16 mouse cellular contexts compared by ENCODE assay signal in genomic region chr4:155170614-155171212, GRCm38 (mm10). TPM values are rescaled to one million over a fixed set of nuclear protein-coding genes. Genes with fewer than 3 reads are reported as not detected.
DNase-seq lines count a peak whose midpoint lies in the region; ATAC-seq and TF ChIP-seq lines count a peak whose summit lies in the region.
"Had no signal": no experiment of that assay in that cellular context is flagged by ENCODE, and none has a peak within 500 bp of the region (broad histone marks: within the 10 kb centered on the region; RNA-seq: fewer than 3 reads in every experiment).

No protein-coding gene starts in this region.

- peak overlapping the region; percentile 92 for H3K27ac ChIP-seq in heart, postnatal 0 days (ENCODE audit: low read depth)
- 0 out of 2 replicates have a peak overlapping the region, but pooled peaks have one; percentile 0 for H3K27ac ChIP-seq in liver, postnatal 0 days (ENCODE audit: low read depth)
- H3K27ac ChIP-seq in liver, embryonic 11.5 days (ENCODE audit: low read depth, low read length): no peak overlapping the region
- peak overlapping the region; percentile 87 for H3K27ac ChIP-seq in CH12.LX (ENCODE audit: insufficient read depth, low read depth)
- 0 out of 2 replicates have a peak overlapping the region, but pooled peaks have one; percentile 31 for H3K27ac ChIP-seq in embryonic facial prominence, embryonic 15.5 days (replicated peaks)
- H3K27ac ChIP-seq: embryonic facial prominence, embryonic 13.5 days; intestine, embryonic 15.5 days; midbrain, embryonic 12.5 days had no signal

- TF ChIP-seq CTCF in heart, postnatal 0 days (IDR thresholded peaks at IDR 0.05; ENCODE audit: low read depth): no peak
- no peak for TF ChIP-seq CTCF in liver, postnatal 0 days (IDR thresholded peaks at IDR 0.05; ENCODE audit: low read depth)
- no peak for TF ChIP-seq CTCF in CH12.LX (conservative IDR thresholded peaks at IDR 0.05 in 1 of 2, IDR thresholded peaks at IDR 0.05 in 1 of 2; ENCODE audit: low read depth in 2 of 2, low read length in 2 of 2)

- no peak for TF ChIP-seq POLR2A in CH12.LX (IDR thresholded peaks at IDR 0.05; ENCODE audit: low read depth, low read length)

- H3K79me2 ChIP-seq in CH12.LX (replicated peaks; ENCODE audit: control insufficient read depth, extremely low read depth, insufficient read depth, poor library complexity, severe bottlenecking): peaks cover 76% of the 10 kb centered on the region

- no peak for TF ChIP-seq EP300 in heart, postnatal 0 days (IDR thresholded peaks at IDR 0.05; ENCODE audit: low read depth)
- TF ChIP-seq EP300 in liver, postnatal 0 days (IDR thresholded peaks at IDR 0.05; ENCODE audit: low read depth): no peak
- peak; percentile 89 for TF ChIP-seq EP300 in CH12.LX (IDR thresholded peaks at IDR 0.05; ENCODE audit: low read length)

- DNase-seq in heart, postnatal 0 days (ENCODE audit: low spot score): no peak
- no peak for DNase-seq in heart, adult 11 months
- no peak for DNase-seq in liver, postnatal 0 days
- no peak for DNase-seq in liver, embryonic 11.5 days (ENCODE audit: low spot score)
- peak; percentile 61 for DNase-seq in CH12.LX (ENCODE audit: extremely low read depth)
- DNase-seq in MN1 (ENCODE audit: low spot score): no peak
- no peak for DNase-seq in frontal cortex, adult 2 months (ENCODE audit: extremely low spot score in 1 of 2, low spot score in 1 of 2)
- DNase-seq: adrenal gland, adult 2 months; gastrocnemius, postnatal 10 days; lung, adult 2 months; thymus, adult 2 months had no signal

- H3K4me1 ChIP-seq in heart, postnatal 0 days (ENCODE audit: control insufficient read depth, insufficient read depth): peaks cover 74% of the 10 kb centered on the region
- peaks cover 25% of the 10 kb centered on the region for H3K4me1 ChIP-seq in liver, postnatal 0 days (ENCODE audit: insufficient read depth)
- H3K4me1 ChIP-seq in liver, embryonic 11.5 days (replicated peaks; ENCODE audit: control insufficient read depth, insufficient read depth, low read length): peaks cover 31% of the 10 kb centered on the region
- H3K4me1 ChIP-seq in CH12.LX (ENCODE audit: control insufficient read depth in 1 of 2, insufficient read depth in 2 of 2): peaks cover 33 to 94% of the 10 kb centered on the region in 2 experiments
- peaks cover 88% of the 10 kb centered on the region for H3K4me1 ChIP-seq in embryonic facial prominence, embryonic 15.5 days

- in situ Hi-C loops in CH12.LX (cut with MboI; ENCODE audit: low pct_ligation_motif_present, low pct_unique_long_range_greater_than_20kb, low sequenced_read_pairs): no loop called here

- H3K27me3 ChIP-seq in heart, postnatal 0 days (ENCODE audit: control insufficient read depth, insufficient read depth, low read length): no peaks in the 10 kb centered on the region
- no peaks in the 10 kb centered on the region for H3K27me3 ChIP-seq in liver, postnatal 0 days (ENCODE audit: insufficient read depth, low read length)
- H3K27me3 ChIP-seq in liver, embryonic 11.5 days (replicated peaks; ENCODE audit: control insufficient read depth, insufficient read depth, low read length): no peaks in the 10 kb centered on the region
- no peaks in the 10 kb centered on the region for H3K27me3 ChIP-seq in CH12.LX (replicated peaks)
- no peaks in the 10 kb centered on the region for H3K27me3 ChIP-seq in embryonic facial prominence, embryonic 15.5 days
- H3K27me3 ChIP-seq: embryonic facial prominence, embryonic 13.5 days; forebrain, embryonic 15.5 days; intestine, embryonic 15.5 days; midbrain, embryonic 12.5 days had no signal

- dilution Hi-C loops in CH12.LX (cut with MboI; ENCODE audit: extremely low pct_ligation_motif_present, extremely low pct_unique_long_range_greater_than_20kb, low sequenced_read_pairs): no loop called here

- H3K36me3 ChIP-seq in heart, postnatal 0 days (replicated peaks; ENCODE audit: control insufficient read depth, insufficient read depth, low read length): no peaks in the 10 kb centered on the region
- H3K36me3 ChIP-seq in liver, postnatal 0 days (replicated peaks; ENCODE audit: insufficient read depth, low read length): no peaks in the 10 kb centered on the region
- H3K36me3 ChIP-seq in liver, embryonic 11.5 days (ENCODE audit: control insufficient read depth, insufficient read depth, low read length): no peaks in the 10 kb centered on the region
- H3K36me3 ChIP-seq in CH12.LX (replicated peaks in 1 of 2; ENCODE audit: control insufficient read depth in 1 of 2, insufficient read depth in 1 of 2, low read length in 1 of 2): peaks cover 0 to 26% of the 10 kb centered on the region in 2 experiments
- H3K36me3 ChIP-seq in embryonic facial prominence, embryonic 15.5 days: peaks cover 3% of the 10 kb centered on the region; the same call in 1 of the 2 replicates
- H3K36me3 ChIP-seq: forebrain, embryonic 15.5 days; intestine, embryonic 15.5 days; midbrain, embryonic 12.5 days had no signal

- no peak for TF ChIP-seq RAD21 in CH12.LX (IDR thresholded peaks at IDR 0.05; ENCODE audit: low read depth, low read length)

- H3K4me2 ChIP-seq in heart, postnatal 0 days (ENCODE audit: low read depth, low read length): no peak overlapping the region
- no peak overlapping the region for H3K4me2 ChIP-seq in liver, postnatal 0 days (ENCODE audit: low read depth, low read length)
- H3K4me2 ChIP-seq in liver, embryonic 11.5 days: no peak overlapping the region
- H3K4me2 ChIP-seq in CH12.LX (ENCODE audit: insufficient read depth, low read depth, poor library complexity, severe bottlenecking): peak overlapping the region; percentile 74
- no peak overlapping the region for H3K4me2 ChIP-seq in embryonic facial prominence, embryonic 15.5 days (replicated peaks)
- H3K4me2 ChIP-seq: embryonic facial prominence, embryonic 13.5 days; forebrain, embryonic 15.5 days; intestine, embryonic 15.5 days; midbrain, embryonic 12.5 days had no signal

- no peaks in the 10 kb centered on the region for H3K9me3 ChIP-seq in heart, postnatal 0 days (replicated peaks; ENCODE audit: control insufficient read depth, low read length)
- H3K9me3 ChIP-seq in liver, postnatal 0 days (ENCODE audit: low read length): no peaks in the 10 kb centered on the region
- H3K9me3 ChIP-seq in liver, embryonic 11.5 days (ENCODE audit: control insufficient read depth, low read length): no peaks in the 10 kb centered on the region
- no peaks in the 10 kb centered on the region for H3K9me3 ChIP-seq in CH12.LX (replicated peaks; ENCODE audit: low read length)
- H3K9me3 ChIP-seq in embryonic facial prominence, embryonic 15.5 days (replicated peaks): no peaks in the 10 kb centered on the region
- H3K9me3 ChIP-seq: embryonic facial prominence, embryonic 13.5 days; forebrain, embryonic 15.5 days; intestine, embryonic 15.5 days; midbrain, embryonic 12.5 days had no signal

- ATAC-seq in heart, postnatal 0 days (ENCODE audit: insufficient read depth, low read depth): no peak
- no peak for ATAC-seq in liver, postnatal 0 days
- no peak for ATAC-seq in liver, embryonic 11.5 days (replicated peaks; ENCODE audit: low FRiP score)
- ATAC-seq in embryonic facial prominence, embryonic 15.5 days (ENCODE audit: insufficient number of reproducible peaks, low FRiP score, low TSS enrichment, low read depth): no peak
- ATAC-seq: forebrain, embryonic 15.5 days; intestine, embryonic 15.5 days had no signal

- no peak overlapping the region for H3K4me3 ChIP-seq in heart, postnatal 0 days (ENCODE audit: low read depth, low read length)
- no peak overlapping the region for H3K4me3 ChIP-seq in liver, postnatal 0 days (ENCODE audit: low read depth, low read length)
- H3K4me3 ChIP-seq in liver, embryonic 11.5 days (ENCODE audit: low read depth, low read length): no peak overlapping the region
- peak overlapping the region; percentile 39 to 44 (median 39) for H3K4me3 ChIP-seq in CH12.LX (replicated peaks in 1 of 3; ENCODE audit: low read depth in 2 of 3, low read length in 2 of 3, poor library complexity in 1 of 3)
- no peak overlapping the region for H3K4me3 ChIP-seq in embryonic facial prominence, embryonic 15.5 days (replicated peaks)
- H3K4me3 ChIP-seq: embryonic facial prominence, embryonic 13.5 days; forebrain, embryonic 15.5 days; intestine, embryonic 15.5 days; midbrain, embryonic 12.5 days had no signal

- 49% methylated on average over 8 of the region's 8 CpGs for WGBS in heart, postnatal 0 days
- 63% methylated on average over 8 of the region's 8 CpGs for WGBS in liver, postnatal 0 days (ENCODE audit: insufficient replicate concordance)
- 77% methylated on average over 8 of the region's 8 CpGs for WGBS in liver, embryonic 11.5 days
- 69% methylated on average over 8 of the region's 8 CpGs for WGBS in embryonic facial prominence, embryonic 15.5 days

- no peak overlapping the region for H3K9ac ChIP-seq in heart, postnatal 0 days (replicated peaks; ENCODE audit: low read depth, low read length)
- H3K9ac ChIP-seq in liver, postnatal 0 days (replicated peaks): no peak overlapping the region
- no peak overlapping the region for H3K9ac ChIP-seq in liver, embryonic 11.5 days (ENCODE audit: low read depth, low read length)
- peak overlapping the region; percentile 43 for H3K9ac ChIP-seq in CH12.LX (ENCODE audit: insufficient read depth, low read depth)
- no peak overlapping the region for H3K9ac ChIP-seq in embryonic facial prominence, embryonic 15.5 days
- H3K9ac ChIP-seq: embryonic facial prominence, embryonic 13.5 days; forebrain, embryonic 15.5 days; intestine, embryonic 15.5 days; midbrain, embryonic 12.5 days had no signal

TF ChIP-seq in CH12.LX, 34 proteins besides CTCF, POLR2A, EP300 and RAD21 (continues in another document):
- TF ChIP-seq BHLHE40 (IDR thresholded peaks at IDR 0.05; ENCODE audit: low read depth, low read length): peak; percentile 82
- no peak for TF ChIP-seq ZC3H11A (IDR thresholded peaks at IDR 0.05; ENCODE audit: low read depth, low read length)
- peak; percentile 71; the same call in 1 of the 2 replicates for TF ChIP-seq MAZ (IDR thresholded peaks at IDR 0.05; ENCODE audit: low read depth, low read length)
- TF ChIP-seq KAT2A (IDR thresholded peaks at IDR 0.05; ENCODE audit: insufficient replicate concordance, low read length): no peak
- no peak for TF ChIP-seq CHD1 (IDR thresholded peaks at IDR 0.05; ENCODE audit: low read depth, low read length)
- 0 out of 2 replicates have a peak, but pooled peaks have one; percentile 57 for TF ChIP-seq CHD2 (IDR thresholded peaks at IDR 0.05; ENCODE audit: low read length)

RNA-seq across cellular contexts. Expression of gene Ski, which starts 51.7 kb away (rescaled TPM):
- total RNA-seq in heart, postnatal 0 days (2014; rRNA removed; ENCODE audit: low replicate concordance): 53.2 and 60.6 TPM in 2 replicates
- 7.7 and 9.3 TPM in 2 replicates for polyA plus RNA-seq in heart, postnatal 0 days (2015; fragmentation: Nextera tagmentation; extraction: Ambion mirVana)
- 3.5 and 3.7 TPM in 2 replicates for polyA plus RNA-seq in liver, postnatal 0 days (2015; fragmentation: Nextera tagmentation; extraction: Ambion mirVana)
- polyA plus RNA-seq in liver, embryonic 11.5 days (2014; fragmentation: Nextera tagmentation; extraction: Ambion mirVana): 8.2 and 9.8 TPM in 2 replicates
- total RNA-seq in CH12.LX (2012; rRNA removed) (9.9 and 10.1 TPM in 2 replicates), CH12.LX (2014; rRNA removed) (3.3 and 4.1 TPM in 2 replicates)
- 14.1 and 17.9 TPM in 2 replicates for polyA plus RNA-seq in CH12.LX (2012; ENCODE audit: insufficient read length, low read depth)
- 24.4 and 26.3 TPM in 2 replicates for polyA plus RNA-seq in embryonic facial prominence, embryonic 15.5 days (2015; fragmentation: Nextera tagmentation; extraction: Ambion mirVana)
- polyA plus RNA-seq in frontal cortex, adult 2 months (2012; rRNA removed): 76.4 and 78.3 TPM in 2 replicates

Comparison
In these comparisons a context has a peak if more than half of its experiments do, and no peak if none do; other contexts are left out.
1. H3K4me3 ChIP-seq: peak in CH12.LX (3 of 3); none in heart, postnatal 0 days (single experiment), liver, postnatal 0 days (single experiment), liver, embryonic 11.5 days (single experiment) and embryonic facial prominence, embryonic 15.5 days (single experiment).